ENCODE assay signal across 9 mouse cellular contexts in the genomic region with DNA sequence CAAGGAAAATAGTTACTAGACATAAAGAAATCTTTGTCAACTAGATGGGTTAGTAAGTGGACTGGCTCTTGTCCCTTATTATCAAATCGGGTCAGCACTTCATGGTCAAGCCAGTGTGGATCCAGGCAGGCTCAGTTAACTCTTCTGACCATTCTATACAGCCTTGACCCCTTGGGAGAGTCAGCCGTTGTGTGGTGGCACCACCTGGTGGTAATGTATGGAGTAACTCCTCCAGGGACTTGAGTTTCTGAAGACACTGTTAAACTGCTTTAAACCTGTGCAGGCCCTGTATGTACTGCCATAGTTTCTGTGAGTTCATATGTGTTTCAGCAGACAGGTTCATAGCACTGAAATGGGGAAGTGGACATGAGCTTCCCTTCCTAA. TPM values are rescaled to one million over a fixed set of nuclear protein-coding genes. Genes with fewer than 3 reads are reported as not detected.
DNase-seq lines count a peak whose midpoint lies in the region; ATAC-seq and TF ChIP-seq lines count a peak whose summit lies in the region.
"Had no signal": no experiment of that assay in that cellular context is flagged by ENCODE, and none has a peak within 500 bp of the region (broad histone marks: within the 10 kb centered on the region; RNA-seq: fewer than 3 reads in every experiment).

No protein-coding gene starts in this region.

- H3K79me3 ChIP-seq in C2C12 (ENCODE audit: low read depth) = no peaks in the 10 kb centered on the region

- DNase-seq in forebrain, embryonic 10.5 days (ENCODE audit: extremely low spot score, low spot score) = peak; percentile 77
- DNase-seq in heart, postnatal 0 days (ENCODE audit: low spot score) = peak; percentile 69
- DNase-seq in layer of hippocampus, adult 11-12 months (ENCODE audit: low spot score) = peak; percentile 73
- peak; percentile 85 for DNase-seq in retina, postnatal 1 day
- DNase-seq in thymus, postnatal 36 days = peak; percentile 57 to 67

- ATAC-seq in heart, postnatal 0 days (ENCODE audit: insufficient read depth, low read depth) = peak; percentile 76
- peak; percentile 72; the same call in 1 of the 2 replicates for ATAC-seq in lung, embryonic 15.5 days (ENCODE audit: borderline replicate concordance, extremely low read depth, low FRiP score, low TSS enrichment)

- 0% methylated on average over 2 of the region's 2 CpGs for WGBS in bone marrow, adult 2 months
- 9% methylated on average over 2 of the region's 2 CpGs for WGBS in forebrain, embryonic 10.5 days
- 2% methylated on average over 2 of the region's 2 CpGs for WGBS in heart, postnatal 0 days
- WGBS in lung, embryonic 15.5 days = 6% methylated on average over 2 of the region's 2 CpGs

- no peak overlapping the region for H3ac ChIP-seq in C2C12 (ENCODE audit: control insufficient read depth, insufficient read length, low read depth)

- no peak overlapping the region for H3K4me2 ChIP-seq in heart, postnatal 0 days (ENCODE audit: low read depth, low read length)
- no peak overlapping the region for H3K4me2 ChIP-seq in lung, embryonic 15.5 days
- H3K4me2 ChIP-seq: embryonic facial prominence, embryonic 15.5 days had no signal

- no peak for TF ChIP-seq EP300 in heart, postnatal 0 days (IDR thresholded peaks at IDR 0.05; ENCODE audit: low read depth)

- H3K27ac ChIP-seq in bone marrow, adult 2 months (ENCODE audit: control insufficient read depth, insufficient read depth, low read depth, low read length, poor library complexity) = no peak overlapping the region
- no peak overlapping the region for H3K27ac ChIP-seq in forebrain, embryonic 10.5 days
- H3K27ac ChIP-seq in heart, postnatal 0 days (ENCODE audit: low read depth) = no peak overlapping the region
- no peak overlapping the region for H3K27ac ChIP-seq in lung, embryonic 15.5 days
- H3K27ac ChIP-seq: embryonic facial prominence, embryonic 15.5 days had no signal

- 0 out of 2 replicates have a peak, but pooled peaks cover 3% of the 10 kb centered on the region for H3K9me3 ChIP-seq in forebrain, embryonic 10.5 days
- no peaks in the 10 kb centered on the region for H3K9me3 ChIP-seq in heart, postnatal 0 days (replicated peaks; ENCODE audit: control insufficient read depth, low read length)
- no peaks in the 10 kb centered on the region for H3K9me3 ChIP-seq in lung, embryonic 15.5 days
- H3K9me3 ChIP-seq: embryonic facial prominence, embryonic 15.5 days had no signal

- no peak for TF ChIP-seq POLR2A in bone marrow, adult 2 months (IDR thresholded peaks at IDR 0.05; ENCODE audit: borderline replicate concordance, control insufficient read depth, low read depth, low read length)

- H3K36me3 ChIP-seq in C2C12 (ENCODE audit: control insufficient read depth, insufficient read depth) = no peaks in the 10 kb centered on the region
- no peaks in the 10 kb centered on the region for H3K36me3 ChIP-seq in forebrain, embryonic 10.5 days (replicated peaks)
- no peaks in the 10 kb centered on the region for H3K36me3 ChIP-seq in heart, postnatal 0 days (replicated peaks; ENCODE audit: control insufficient read depth, insufficient read depth, low read length)
- no peaks in the 10 kb centered on the region for H3K36me3 ChIP-seq in lung, embryonic 15.5 days
- H3K36me3 ChIP-seq: embryonic facial prominence, embryonic 15.5 days had no signal

- H3K27me3 ChIP-seq in C2C12 (ENCODE audit: control insufficient read depth, insufficient read depth, insufficient read length) = no peaks in the 10 kb centered on the region
- H3K27me3 ChIP-seq in forebrain, embryonic 10.5 days (ENCODE audit: poor library complexity, severe bottlenecking) = peaks cover 17% of the 10 kb centered on the region
- H3K27me3 ChIP-seq in heart, postnatal 0 days (ENCODE audit: control insufficient read depth, insufficient read depth, low read length) = 0 out of 2 replicates have a peak, but pooled peaks cover 1% of the 10 kb centered on the region
- H3K27me3 ChIP-seq in lung, embryonic 15.5 days = no peaks in the 10 kb centered on the region
- H3K27me3 ChIP-seq: embryonic facial prominence, embryonic 15.5 days had no signal

- no peak overlapping the region for H3K4me3 ChIP-seq in C2C12 (ENCODE audit: insufficient read depth, poor library complexity, severe bottlenecking)
- no peak overlapping the region for H3K4me3 ChIP-seq in bone marrow, adult 2 months (replicated peaks; ENCODE audit: control insufficient read depth, low read depth, low read length)
- no peak overlapping the region for H3K4me3 ChIP-seq in forebrain, embryonic 10.5 days
- no peak overlapping the region for H3K4me3 ChIP-seq in heart, postnatal 0 days (ENCODE audit: low read depth, low read length)
- H3K4me3 ChIP-seq in lung, embryonic 15.5 days = no peak overlapping the region
- H3K4me3 ChIP-seq: embryonic facial prominence, embryonic 15.5 days had no signal

- H3K4me1 ChIP-seq in bone marrow, adult 2 months (ENCODE audit: control insufficient read depth, insufficient read depth, low read length) = no peaks in the 10 kb centered on the region
- H3K4me1 ChIP-seq in forebrain, embryonic 10.5 days = peaks cover 58% of the 10 kb centered on the region
- H3K4me1 ChIP-seq in heart, postnatal 0 days (ENCODE audit: control insufficient read depth, insufficient read depth) = no peaks in the 10 kb centered on the region
- H3K4me1 ChIP-seq in lung, embryonic 15.5 days = no peaks in the 10 kb centered on the region

- peak; percentile 72 for TF ChIP-seq CTCF in C2C12 (IDR thresholded peaks at IDR 0.05; ENCODE audit: control insufficient read depth, insufficient read depth, insufficient read length)
- TF ChIP-seq CTCF in bone marrow, adult 2 months (IDR thresholded peaks at IDR 0.05; ENCODE audit: control insufficient read depth, insufficient read depth, low read length) = peak; percentile 75
- peak; percentile 98 for TF ChIP-seq CTCF in heart, postnatal 0 days (IDR thresholded peaks at IDR 0.05; ENCODE audit: low read depth)

- H3K9ac ChIP-seq in heart, postnatal 0 days (replicated peaks; ENCODE audit: low read depth, low read length) = no peak overlapping the region
- H3K9ac ChIP-seq in lung, embryonic 15.5 days = no peak overlapping the region
- H3K9ac ChIP-seq: embryonic facial prominence, embryonic 15.5 days had no signal

- no peaks in the 10 kb centered on the region for H3K79me2 ChIP-seq in C2C12 (ENCODE audit: control insufficient read depth, insufficient read depth)

TF ChIP-seq in C2C12, 6 proteins besides CTCF, POLR2A, EP300 and RAD21:
- TF ChIP-seq MYOD1 (IDR thresholded peaks at IDR 0.05; ENCODE audit: control insufficient read depth, insufficient read length, low read depth) (no peak), MYOG (IDR thresholded peaks at IDR 0.05; ENCODE audit: control insufficient read depth, extremely low read depth, insufficient read length) (no peak), USF1 (IDR thresholded peaks at IDR 0.05; ENCODE audit: low read depth) (no peak), CEBPB (IDR thresholded peaks at IDR 0.05; ENCODE audit: low read depth) (no peak), FOSL1 (IDR thresholded peaks at IDR 0.05; ENCODE audit: insufficient read depth, low read length, poor library complexity, severe bottlenecking) (no peak), MAX (IDR thresholded peaks at IDR 0.05) (no peak)

RNA-seq across cellular contexts. Expression of gene Cgnl1, which starts 35.0 kb away (rescaled TPM):
- polyA plus RNA-seq in C2C12 (2012; fragmentation: generic; extraction: Trizol) = 1.9 TPM
- 1.1 and 2.4 TPM in 2 replicates for polyA plus RNA-seq in bone marrow, adult 2 months (2011; ENCODE audit: insufficient read depth, insufficient read length, low replicate concordance, missing spikeins)
- 7.3 and 7.6 TPM in 2 replicates for polyA plus RNA-seq in forebrain, embryonic 10.5 days (2016; fragmentation: Nextera tagmentation; extraction: Ambion mirVana)
- total RNA-seq in heart, postnatal 0 days (2014; rRNA removed; ENCODE audit: low replicate concordance) = 20.0 and 29.3 TPM in 2 replicates
- polyA plus RNA-seq in heart, postnatal 0 days (2015; fragmentation: Nextera tagmentation; extraction: Ambion mirVana) = 20.1 and 20.6 TPM in 2 replicates
- 20.2 and 20.3 TPM in 2 replicates for polyA plus RNA-seq in lung, embryonic 15.5 days (2015; fragmentation: Nextera tagmentation; extraction: Ambion mirVana)
